Mouse (Mus musculus) layer of hippocampus, postnatal 10 days (tissue): ENCODE data around the gene Ngf. TPM values are rescaled to one million over a fixed set of nuclear protein-coding genes. Genes with fewer than 3 reads are reported as not detected.

ENCODE experiments used
- DNase-seq, 2 experiments: peaks; one replicate each; pipeline ENCODE4 v3.0.0; 2021; ENCODE audit warnings: low spot score in 2 of 2
- long read RNA-seq: library from polyadenylated mRNA; stranded (forward); transcript quantifications from one replicate; pipeline ENCODE4 v2.0.0, GENCODE M21; 2023
- total RNA-seq, 2 experiments: library from RNA; stranded (reverse); gene quantifications; 2 replicates each; pipeline ENCODE4 v1.2.3; 2021

Ngf gene
- total RNA-seq, result 1 to 10 TPM; 5.4 to 7.3 TPM
- long read RNA-seq, partial matches to known transcripts, result 3 of 11 reads
- long read RNA-seq, other reads (novel, unspliced or antisense), result 6 of 11 reads

DNA sequence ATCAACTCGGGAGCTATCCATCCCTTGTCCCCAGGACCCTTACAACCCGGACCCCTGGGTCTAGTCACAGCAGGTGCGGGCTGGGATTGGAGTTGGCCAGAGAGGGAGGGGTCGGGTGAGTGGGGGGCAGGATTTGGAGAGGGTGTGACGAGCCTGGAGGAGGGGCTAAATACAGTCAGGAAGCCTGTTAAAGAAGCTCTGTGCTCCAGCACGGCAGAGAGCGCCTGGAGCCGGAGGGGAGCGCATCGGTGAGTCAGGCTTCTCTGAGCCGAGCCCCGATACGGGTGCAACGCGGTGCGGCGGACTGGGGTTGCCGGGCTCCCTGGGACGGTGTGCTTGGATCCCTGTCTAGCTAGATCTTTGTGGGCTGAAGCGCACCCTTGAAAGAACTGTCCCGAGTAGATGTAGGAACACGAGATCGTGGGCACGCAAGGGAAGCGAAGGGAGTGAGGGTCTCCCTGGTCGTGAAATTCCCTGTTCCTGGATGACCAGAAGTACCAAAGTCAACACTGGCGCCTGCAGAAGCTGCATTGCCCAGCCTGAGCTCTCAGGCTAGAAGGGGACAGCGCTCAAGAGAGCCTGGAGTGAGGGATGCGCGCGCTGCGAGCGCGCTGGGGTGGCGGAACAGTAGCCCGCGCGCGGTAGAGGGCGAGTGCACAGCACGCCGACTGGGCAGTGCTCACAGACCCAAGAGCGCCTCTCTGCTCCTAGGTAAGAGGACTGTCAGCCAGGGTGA, at the start of gene Ngf:
Gene Ngf (plus strand): TSS at position 207 of the 736 bp plus-strand sequence.
- DNase-seq, result peak in 1 of 2 experiments; percentile 48

DNA sequence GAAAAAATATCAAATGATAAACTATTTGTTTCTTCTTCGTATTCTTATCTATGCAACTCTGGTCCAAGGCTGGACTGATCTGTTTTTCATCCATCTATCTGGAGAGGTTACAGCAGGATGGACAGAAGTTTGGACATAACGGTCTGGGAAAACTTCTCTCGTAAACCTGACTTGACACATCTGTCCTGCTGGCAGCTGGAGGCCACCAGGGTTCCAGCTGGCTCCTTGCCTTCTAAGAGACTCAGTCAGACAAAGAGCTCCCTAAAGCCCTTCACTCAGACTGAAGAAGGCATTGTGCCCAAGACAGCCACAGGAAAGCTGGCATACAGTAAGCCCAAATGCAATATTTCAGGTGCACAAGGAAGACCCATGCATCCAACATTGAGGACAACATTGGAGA, 24.2 kb upstream of the Ngf start:
- DNase-seq, result peak in 1 of 2 experiments; percentile 14

DNA sequence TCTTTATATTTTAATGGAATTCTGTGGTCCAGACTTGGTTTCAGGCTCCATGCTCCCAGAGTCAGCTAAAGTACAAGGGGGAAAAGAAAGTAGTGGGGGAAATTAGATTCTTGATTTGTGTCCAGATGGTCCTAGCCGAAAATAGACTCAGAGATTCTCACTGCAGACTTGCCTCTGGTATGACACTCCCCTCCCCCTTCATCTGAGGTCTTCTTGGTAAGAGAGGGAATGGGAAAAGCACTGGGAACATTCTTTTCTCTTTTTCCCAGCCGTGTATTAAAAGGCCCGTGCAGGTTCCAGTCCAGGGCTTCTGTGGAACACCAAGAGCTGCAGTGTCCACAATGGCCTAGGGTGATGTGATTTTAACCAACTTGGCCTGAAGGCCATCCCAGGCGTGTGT, 23.0 kb upstream of the Ngf start:
- DNase-seq, result no peak

DNA sequence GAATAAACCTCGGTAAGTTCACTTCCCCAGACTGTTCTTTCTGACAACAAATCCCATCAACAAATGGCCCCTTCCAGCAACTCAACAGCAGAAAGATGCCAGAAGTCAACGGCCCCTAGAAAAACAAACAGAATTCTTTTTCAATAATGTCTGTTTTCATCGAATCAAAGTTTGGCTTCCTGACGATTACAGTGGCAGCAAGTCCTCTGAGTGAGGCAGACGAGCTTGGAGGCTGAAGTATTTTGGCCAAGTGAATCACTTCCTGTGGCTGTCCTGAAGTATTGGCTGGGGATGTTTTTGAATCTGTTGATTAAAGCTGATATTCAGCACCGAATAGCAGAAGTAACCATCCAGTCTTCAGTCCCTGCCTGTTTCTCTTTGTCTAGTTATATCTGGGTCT, 15.2 kb upstream of the Ngf start:
- DNase-seq, result no peak

DNA sequence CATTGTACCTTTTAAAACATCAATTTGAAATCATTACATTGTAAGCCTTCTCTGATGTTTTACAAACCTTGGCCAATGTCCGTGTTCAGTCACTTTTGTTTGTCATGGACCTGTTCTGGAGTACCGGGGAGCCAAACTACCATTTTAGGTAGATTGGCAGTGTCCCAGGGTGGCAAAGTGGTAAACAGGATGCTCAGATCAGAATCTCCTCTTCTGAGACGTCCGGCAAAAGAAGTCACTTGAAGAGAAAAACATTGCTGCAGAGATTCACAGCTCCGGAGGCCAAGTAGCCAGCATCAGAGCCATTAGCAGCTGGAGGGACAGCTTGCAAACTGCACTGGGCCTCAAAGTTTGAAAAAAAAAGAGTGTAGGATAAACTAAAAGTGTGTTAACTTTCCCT, 9.2 kb upstream of the Ngf start:
- peak in 1 of 2 experiments; percentile 5 for DNase-seq

DNA sequence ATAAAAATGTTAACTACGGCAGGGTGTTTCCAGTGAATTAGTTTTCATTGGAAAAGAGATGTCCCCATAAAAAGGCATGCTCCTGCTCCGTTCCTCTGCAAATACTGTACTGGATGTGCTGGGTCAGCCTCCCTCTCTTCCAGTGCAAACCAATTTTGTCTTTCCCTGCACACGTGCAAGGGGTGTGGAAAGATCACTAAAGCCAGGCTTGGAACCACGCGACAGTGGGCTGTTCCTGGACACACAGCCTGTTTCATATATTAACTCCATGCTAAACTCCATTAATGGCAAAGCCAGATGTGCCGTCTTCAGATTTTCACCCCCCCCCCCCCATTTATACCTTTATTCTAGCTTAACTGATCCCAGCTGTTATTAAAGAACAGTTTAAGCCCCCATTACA, 8.7 kb upstream of the Ngf start:
- peak in 1 of 2 experiments; percentile 1 for DNase-seq

DNA sequence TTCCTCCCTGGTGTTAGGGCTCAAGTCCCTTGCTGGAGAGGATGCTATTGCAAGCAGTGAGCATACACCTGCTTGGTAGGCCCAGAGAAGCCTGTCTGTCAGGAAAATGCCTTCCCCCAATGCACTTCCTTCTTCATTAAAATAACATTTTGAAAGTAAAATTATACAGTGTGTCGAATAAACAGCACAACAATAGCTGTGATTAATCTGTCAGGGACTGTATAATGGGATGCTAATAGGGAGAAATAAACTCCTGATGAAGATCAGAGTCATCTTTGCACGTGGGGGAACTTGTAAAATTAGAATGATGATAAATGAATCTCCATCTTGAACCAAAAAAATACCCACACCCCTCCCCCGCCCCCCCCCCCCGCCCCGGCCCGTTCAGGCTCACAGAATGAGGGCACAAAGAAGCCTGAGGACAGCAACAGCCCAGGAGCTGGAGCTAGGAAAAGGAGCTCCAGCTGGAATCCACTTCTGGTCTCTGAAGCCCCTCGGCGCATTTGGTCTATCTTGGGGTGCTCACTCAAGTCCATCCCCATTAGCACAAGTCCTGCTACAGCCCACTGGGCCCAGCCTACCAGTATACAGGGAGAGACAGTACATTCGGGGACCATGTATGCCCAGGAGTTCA, 6.9 kb upstream of the Ngf start:
- DNase-seq, result no peak

DNA sequence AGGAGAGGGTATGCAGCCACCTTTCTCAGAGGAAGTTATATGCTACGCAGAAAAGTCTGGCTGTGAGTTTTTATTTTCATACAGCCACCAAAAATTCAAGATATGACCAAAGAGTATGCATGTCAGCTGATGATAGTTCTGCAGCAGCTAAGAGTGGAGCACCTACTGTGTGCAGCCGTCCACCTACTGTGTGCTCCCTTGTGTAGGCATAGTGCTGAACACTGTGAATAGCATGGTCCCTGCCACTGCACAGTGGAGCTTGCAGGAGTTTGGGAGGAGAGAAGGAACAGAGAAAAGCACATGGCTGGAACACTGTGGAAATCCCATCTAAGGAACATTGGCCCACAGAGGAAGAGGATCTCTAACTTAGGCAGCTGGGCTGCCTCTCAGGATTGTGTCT, 6.4 kb upstream of the Ngf start:
- no peak for DNase-seq

DNA sequence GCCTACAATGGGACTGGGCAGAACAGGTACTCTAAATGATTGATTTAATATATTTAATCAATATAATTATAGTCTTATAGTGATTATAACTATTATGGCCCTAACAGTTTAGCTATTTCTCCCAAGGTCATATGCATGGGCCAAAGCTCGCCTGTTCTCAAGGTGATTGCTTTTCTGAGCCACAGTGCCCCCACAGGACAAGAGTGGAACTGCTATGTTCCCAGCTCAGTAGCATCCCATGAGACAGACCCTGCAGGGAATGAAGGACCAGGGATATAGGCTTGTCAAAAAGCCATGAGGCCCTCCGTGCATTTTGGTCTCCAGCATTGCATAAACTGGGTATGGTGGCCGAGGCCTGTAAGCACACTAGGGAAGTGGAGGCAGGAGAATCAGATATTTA, 3.1 kb upstream of the Ngf start:
- peak; percentile 72 to 78 for DNase-seq

DNA sequence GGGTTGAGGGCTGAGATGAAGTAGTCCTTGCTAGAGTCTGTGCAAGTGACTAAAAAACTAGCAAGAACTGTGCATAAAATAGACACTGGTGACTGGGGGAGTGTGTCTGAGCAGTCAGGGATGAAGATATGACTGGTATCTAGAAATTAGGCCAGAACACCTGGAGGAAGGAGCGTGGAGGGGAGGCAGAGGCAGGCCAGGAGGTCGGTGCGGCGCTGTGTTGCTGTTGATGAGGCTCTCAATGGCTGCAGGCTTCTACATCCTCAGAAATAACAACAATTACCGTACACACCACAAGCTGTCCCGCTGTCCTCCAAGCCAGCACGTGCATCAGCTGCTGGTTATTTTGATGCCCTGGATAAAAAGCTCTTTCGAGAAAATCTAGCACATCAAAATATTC, 2.6 kb upstream of the Ngf start:
- DNase-seq, result no peak

DNA sequence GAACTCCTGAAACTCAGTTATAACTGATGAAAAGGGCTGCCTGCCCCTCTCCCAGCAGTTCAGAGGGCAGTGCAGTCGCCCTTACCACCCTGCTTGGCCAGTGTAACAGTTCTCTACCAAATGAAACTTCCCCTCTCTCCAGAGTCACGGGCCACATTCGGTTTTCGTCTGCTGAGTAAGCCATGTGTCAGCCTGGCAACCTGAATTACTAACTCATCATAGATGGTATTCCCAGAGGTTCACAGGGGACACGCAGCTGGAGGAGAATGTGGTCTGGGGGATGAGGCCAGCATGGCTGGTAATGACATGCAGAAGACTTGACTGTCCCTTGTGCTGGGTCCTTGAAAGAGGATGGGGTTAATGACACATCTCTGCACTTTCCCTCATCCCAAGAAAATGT, 1.5 kb downstream of the Ngf start:
- DNase-seq, result no peak

DNA sequence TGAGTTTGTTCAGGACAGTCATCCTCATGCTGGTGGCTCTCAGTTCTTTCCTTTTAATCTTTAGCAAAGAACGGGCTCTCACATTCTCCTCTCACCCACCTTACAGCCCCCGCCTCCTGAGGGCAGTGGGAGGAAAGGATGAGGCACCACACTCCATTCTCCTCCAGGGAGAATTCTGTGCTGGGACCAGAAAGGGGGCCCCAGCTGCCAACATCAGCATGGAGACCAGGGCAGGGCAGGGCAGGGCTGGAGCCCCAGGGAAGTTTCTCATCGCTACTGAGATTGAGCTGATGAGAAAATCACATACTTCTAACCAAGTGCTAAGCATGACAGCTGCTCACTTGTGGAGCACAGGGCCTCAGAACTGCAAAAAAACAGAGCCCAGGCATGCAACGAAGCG, 2.1 kb downstream of the Ngf start:
- DNase-seq, result no peak

DNA sequence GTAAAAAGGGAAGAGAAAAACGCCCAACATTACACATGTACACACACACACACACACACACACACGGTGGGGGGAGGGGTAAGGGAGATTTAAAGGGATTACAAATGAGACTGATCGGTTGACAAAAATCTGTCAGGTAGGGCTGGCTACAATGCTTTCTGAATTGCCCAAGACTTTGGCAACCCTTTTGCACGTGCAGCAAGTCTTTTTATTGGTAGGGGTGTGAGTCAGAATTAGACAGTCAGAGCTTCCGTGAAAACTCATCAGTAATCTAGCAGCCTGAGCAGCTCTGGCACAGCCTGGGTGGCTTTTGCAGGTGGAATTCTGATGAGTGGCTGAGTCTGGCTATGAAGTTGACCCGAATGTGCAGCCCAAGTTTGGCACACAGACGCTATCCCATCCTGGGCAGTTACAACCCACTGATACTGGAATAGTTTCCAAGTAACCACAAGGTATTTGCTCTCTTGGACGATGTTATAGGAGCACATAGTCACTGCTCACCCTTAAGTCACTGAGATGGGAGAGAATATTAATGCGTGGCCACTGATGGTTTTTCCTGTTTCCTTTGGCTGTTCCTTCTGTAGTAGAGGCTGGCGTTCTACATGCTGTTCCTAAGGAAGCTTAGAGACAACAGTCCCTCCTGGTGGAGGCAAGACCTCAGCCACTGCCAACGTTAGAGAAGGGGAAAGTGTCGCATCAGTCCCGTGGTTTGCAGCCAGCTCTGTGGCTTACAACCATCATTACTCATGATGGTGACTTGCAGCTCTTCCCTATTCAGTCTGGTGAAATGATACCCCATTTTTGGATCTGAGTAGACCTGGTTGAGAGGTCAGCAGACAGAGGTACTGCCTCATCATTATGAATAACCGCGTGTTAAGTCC, 4.8 kb downstream of the Ngf start:
- DNase-seq, result no peak

DNA sequence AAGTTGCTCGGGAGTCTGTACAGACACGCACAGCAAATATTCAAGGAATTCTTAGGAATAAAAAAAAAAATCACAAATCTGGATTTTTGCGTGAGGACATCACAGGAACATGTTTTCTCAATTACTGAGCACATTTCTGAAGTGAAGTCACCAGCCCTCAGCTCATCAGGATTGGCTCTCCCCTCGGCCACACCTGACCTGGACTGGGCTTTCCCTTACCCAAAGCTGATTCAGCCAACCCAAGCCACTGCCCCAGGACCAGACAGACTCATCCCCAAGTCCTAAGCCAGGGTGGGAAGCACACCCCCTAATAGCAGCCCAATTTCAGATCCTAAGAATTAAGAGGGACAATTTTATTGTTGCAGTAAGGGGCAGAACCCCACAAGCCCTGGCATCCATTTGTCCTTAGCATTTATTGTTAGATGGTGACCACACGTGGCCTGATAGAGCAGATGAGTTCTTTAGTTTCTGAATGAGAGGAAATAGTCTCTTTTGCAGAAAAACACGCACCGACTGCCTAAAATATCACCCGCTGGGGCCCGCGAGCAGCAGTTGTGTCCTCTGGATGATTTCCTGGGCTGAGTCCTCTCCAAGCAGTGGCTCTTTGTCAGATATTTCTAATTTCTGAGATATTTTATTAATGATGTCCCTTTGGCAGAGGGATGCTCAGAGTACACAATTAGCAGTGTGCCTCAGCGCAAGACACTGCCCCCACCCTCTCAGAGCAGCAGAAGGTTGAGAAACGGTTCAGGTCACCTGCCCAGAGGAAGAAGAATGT, 8.4 kb downstream of the Ngf start:
- DNase-seq, result no peak

DNA sequence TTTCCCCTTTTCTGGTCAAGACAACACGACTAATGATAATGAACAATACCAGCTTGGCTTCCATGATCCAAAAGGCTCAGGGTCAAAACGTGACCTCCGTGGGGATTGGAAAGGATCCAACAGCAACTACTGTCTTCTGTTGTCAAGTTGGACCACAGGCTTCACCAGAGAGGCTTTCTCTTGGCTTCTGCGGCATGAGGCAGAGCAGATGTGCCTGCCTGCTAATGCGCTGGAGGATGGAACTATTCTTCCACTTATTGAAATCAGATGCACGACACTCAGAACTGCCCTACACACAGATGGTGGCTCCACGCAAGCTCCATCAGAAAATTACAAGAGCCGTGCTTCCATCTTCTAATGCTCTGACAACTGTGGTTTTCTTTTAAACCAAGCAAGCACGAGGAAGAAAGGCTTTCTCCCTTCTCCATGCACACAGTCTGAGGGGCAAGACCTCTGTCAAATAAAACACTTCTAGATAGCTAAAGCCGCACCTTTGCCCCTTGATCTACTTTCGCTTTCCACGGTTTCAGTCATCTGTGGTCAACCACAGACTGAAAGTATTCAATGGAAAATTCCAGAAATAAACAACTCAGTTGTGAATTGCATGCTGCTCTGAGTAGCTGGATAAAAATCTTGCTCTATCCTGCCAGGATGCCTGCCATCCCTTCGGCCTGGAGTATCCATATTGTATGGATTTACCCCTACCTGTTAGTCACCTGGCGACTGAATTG, 20.8 kb downstream of the Ngf start:
- DNase-seq, result peak in 1 of 2 experiments; percentile 25

DNA sequence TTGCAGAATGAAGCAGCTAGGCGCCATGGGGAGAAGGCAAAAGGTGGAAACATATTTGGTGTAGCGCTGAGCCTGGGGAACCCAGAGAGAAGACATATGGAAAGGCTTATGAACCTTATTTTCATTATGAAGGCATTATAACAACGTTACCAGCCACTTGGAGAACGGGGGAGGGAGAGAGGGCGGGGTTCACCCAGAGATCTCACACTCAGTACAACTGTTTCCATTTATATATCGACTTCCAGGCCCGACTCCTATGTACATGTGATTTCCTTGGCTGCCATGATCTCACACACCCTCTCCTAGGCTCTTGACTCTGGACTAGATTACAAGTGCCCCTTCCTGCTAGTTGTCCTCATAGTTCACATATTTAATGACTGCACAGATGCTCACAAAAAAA, 28.4 kb downstream of the Ngf start:
- no peak for DNase-seq

DNA sequence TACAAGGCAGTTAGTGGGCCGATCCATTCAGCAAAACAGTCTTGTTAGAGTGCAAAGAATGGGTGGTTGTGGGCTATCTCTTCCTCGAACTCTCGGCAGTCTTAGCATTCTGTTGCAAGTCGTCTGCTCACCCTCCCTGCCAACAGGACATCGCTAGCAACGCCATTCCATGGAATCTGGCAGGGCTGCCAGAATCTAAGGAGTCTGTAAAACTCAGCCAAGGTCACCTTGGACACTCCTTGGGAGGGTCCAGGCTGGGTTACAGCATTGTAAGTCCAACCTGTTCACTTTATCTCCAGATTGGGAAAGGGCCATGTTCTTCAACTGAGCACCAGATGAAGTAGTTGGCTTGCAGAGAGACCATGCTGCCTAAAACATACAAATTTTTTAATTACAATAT, 29.2 kb downstream of the Ngf start:
- DNase-seq, result no peak

DNA sequence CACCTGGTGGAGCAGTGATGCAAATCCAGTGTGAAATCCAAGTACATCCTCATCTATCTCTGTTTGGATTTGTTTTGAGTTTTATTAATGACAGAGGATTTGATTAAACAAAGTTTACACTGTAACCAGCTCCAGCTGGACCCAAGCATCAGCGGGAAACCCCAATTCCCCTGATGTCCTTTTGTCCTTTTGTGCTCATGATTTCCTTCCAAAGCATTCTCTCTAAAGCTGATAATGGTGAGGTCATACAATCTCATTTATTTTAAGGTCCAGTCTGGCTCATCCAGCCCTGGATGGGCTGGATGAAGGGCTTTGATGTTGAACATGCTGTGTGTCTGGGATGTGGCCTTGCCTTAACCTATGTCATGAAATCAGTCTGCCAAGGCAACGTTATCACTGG, 30.3 kb downstream of the Ngf start:
- no peak for DNase-seq

DNA sequence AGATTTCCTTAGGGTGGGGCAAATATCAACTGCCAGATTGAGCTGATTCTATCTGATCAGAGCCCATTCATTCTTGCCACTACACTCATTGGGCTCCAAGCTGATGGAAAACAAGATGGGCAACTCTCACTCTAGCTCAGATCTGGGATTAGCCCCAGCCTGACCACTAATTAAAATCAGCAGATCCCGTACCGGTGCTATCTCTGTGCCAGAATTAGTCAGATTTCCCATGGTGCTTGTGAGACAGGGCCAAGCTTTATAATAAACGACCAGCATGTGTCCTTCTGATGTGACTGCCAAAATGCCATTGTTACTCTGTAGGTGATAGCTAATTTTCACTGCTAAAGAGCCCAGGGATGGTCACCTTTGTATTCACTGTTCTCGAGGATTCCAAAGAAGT, 31.5 kb downstream of the Ngf start:
- DNase-seq, result no peak

DNA sequence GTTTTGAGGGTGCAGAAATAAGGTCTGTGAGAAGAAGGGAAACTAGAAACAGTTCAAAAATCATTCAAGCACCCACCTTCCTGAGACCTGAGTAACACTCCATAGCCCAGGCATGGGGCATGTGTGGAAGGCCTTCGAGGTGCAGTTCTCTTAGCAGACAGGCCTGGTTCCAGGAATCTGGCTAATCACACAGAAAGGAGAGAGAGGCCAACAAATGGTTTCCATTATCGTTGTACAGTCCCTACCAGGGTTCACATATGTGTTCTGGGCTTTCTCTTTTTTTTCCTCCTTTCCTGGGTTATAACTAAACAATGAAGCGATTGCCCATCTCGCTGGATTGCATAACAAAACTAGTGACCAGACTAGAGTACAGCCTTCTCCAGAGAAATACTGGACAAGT, 35.4 kb downstream of the Ngf start:
- no peak for DNase-seq
